Mouse (Mus musculus) retina, adult 2 months (tissue): ENCODE results near the gene Tmem236.
"Not testable (repeated sequence)": the region's sequence is repeated elsewhere in the genome, so short reads cannot be mapped to it uniquely, and the experiment has no call there.

ENCODE experiments used
- DNase-seq: peaks from one replicate; pipeline ENCODE4 v3.0.0-alpha.2; 2012; ENCODE audit warnings: low read depth, low spot score

Gene Tmem236

DNA sequence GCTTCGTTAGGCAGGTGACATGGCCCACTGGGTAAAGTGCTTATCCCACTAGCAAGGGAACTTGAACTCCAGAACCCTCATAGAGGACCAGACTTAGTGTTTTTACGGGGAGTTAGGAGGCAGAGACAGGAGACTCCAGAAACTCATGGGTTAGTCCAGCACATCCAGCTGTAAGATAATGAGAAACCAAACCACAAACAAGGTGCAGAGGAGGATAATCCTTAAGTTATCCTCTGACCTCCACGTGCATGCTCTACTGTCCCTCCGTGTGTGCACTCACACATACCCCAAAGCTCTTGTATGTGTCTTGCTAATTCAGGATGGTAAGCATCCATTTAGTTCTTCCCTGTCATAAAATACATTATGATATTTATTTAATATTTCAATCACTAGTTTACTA, 17.3 kb downstream of the Tmem236 start:
- DNase-seq: no peak

DNA sequence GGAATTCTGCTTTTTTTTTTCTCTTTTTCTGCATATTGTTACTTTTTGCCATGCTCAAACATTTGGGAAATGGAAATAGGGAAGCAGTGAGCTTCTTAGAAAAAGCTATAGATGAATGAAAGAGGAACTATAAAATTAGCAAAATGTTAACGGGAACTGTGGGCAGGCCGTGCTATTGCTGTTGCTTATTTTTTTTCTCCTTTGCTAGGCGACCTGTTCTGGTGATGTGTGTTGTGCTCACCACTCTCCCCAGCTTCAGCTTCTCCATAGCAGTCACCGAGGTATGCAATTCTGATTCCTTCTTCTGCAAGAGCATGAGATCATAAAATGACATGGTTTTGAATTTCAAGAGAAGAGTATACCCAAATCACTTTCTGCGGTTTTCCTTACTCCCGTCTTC, 17.7 kb downstream of the Tmem236 start:
- DNase-seq: no peak

GRCm38 (mm10) chr2:14198325-14198903, 24.1 kb downstream of the Tmem236 start:
- DNase-seq: not testable (repeated sequence)

GRCm38 (mm10) chr2:14199621-14200020, 25.3 kb downstream of the Tmem236 start:
- no peak for DNase-seq

DNA sequence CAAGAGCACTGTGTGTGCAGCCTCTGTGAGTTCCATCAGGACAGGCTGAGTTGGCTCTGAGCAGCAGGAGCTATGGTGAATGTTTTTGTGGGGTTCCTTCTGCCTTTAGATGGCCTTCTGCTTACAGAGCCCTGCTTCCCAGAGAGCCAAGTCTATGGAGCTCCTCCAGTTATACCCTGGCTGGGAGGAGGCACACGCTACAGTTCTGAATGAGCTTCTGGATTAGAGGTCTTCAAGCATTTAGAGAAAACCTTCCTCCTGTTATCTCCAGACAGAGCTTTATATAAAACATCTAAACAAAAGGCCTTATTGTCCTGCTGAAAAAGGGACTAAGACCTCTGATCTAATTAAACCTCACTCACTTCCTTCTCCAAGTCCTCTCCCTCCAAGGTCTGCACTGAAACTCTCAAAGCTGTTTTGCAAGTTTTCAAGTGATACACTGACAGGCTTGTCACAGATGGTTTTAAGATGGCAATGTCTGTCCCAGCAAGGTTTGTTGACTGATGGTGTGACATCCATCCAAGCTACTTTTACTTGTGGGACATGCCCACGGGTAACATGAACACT, 26.6 kb downstream of the Tmem236 start:
- not testable (repeated sequence) for DNase-seq

- no peak for DNase-seq
These were observed 30.0 kb downstream of the Tmem236 start for GRCm38 (mm10) chr2:14204308-14204707.

- no peak for DNase-seq
These were observed 32.5 kb downstream of the Tmem236 start for GRCm38 (mm10) chr2:14206798-14207197.

DNA sequence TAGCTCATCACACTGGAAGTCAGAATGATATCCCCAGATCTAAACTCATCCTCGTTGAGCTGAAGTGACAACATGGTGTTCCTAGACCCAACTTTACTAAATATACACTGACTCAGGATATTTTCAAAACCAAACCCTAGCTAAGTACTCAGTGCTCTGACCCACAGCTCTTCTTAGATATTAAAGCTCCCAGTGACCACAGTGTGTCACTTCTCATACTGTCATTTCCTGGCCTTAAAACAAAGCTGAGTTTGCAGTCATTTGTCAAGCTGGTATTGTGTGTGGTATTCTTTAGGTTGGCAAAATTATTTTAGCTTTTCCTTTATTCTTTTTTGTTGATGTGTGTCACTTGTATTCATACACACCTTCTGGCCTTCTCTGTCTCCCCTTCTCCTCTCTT, 36.4 kb downstream of the Tmem236 start:
- DNase-seq: no peak

GRCm38 (mm10) chr2:14211606-14212005, 37.3 kb downstream of the Tmem236 start:
- no peak for DNase-seq

DNA sequence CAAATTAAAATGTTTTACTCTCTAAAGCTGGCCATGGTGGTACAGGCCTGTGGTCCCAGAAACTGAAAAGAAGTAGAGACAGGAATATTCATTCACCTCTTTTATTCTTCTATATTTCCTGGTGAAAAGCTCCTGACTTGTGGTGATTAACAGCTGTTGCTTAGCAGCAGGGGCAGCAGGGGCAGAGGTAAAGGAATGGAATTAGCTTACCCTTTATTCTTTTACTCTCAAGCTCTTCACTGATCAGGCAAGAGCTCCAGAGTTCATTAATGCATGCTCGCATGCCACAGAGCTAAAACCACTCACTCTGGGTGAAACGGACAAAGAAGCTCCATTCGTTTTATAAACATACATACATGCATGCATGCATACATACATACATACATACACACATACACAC, 40.4 kb downstream of the Tmem236 start:
- no peak for DNase-seq

DNA sequence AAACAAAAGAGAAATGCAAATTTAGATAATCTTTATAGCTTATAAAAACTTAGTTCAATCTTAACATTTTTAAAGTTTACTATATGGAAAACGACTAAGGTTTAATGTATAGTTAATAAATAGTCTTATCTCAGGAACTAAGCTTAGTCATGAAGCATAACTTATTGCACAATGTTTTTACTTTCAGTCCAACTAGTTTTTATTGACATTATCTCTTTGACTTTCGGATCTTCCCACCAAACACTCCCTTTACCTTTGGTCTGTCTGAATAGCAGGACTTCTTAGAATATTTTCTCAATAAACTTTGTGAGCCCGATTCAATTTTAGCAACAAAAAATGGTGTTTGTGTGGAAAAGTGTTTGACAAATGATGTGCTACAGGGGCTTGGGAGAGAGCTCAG, 42.3 kb downstream of the Tmem236 start:
- DNase-seq: no peak

GRCm38 (mm10) chr2:14218126-14218525, 43.8 kb downstream of the Tmem236 start:
- no peak for DNase-seq

GRCm38 (mm10) chr2:14224387-14224786, 50.1 kb downstream of the Tmem236 start:
- no peak for DNase-seq

- DNase-seq: no peak
These were observed 54.2 kb downstream of the Tmem236 start for GRCm38 (mm10) chr2:14228495-14228894.

DNA sequence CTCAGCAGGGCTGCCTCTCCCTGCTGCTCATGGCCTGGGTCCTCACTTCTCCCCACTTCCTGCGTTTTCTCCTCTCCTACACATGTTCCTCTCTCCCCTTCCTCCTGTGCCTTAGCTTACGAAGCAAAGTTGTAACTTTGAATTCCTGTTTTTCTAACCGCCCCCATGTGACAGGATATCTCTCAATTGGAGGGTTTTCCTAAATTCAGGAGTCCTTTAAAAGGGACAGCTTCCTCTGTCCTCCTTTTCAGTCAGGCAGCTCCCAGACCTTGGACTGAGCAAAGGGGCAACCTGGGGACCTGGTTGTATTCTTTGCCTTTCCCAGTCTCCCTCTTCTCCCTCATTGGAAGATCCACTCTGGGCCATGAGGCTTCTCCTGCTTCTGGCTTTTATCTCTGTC, 54.8 kb downstream of the Tmem236 start, which contains the start of gene Mrc1:
Mrc1 (plus strand) TSS at position 244 of the 400 bp plus-strand sequence.
- no peak for DNase-seq

DNA sequence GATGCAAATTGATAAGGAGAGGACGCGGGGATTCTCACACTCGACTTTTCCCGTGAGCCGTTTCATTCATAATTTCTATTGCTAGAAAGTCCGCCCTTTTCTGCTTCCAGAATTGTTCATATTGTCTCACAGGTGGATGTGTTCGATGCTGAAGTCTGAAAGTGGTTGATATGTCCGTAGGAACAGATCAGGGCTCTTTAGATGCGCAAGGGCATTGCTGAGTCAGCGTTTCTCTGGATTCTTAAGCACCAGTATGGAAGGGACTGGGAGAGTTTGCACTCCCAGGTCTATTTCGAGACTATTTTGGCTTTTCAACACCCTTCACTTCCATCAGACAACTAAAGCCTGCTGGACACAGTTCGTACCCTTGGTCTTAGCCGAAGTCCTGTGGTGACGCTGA, 55.7 kb downstream of the Tmem236 start:
- DNase-seq: no peak

DNA sequence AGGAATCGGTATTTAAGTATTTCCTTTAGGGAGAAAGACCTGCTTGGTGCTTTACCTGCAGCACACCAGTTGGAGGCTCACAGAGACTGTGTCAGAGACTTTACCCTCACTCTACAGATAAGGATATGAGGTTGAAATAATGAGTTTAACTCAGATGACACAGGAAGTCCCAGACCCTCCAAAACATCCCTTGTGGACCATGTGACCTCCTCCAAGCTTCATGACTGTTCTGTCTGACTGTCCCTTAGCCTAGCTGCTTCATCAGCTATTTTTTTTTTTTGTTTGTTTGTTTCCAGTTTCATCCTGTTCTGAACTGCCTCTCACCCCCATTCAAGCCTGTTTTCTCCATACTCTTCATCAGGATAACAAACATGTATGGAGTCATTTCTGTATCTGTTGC, 58.6 kb downstream of the Tmem236 start:
- DNase-seq: no peak

- no peak for DNase-seq
These were observed 59.7 kb downstream of the Tmem236 start for GRCm38 (mm10) chr2:14233983-14234382.

DNA sequence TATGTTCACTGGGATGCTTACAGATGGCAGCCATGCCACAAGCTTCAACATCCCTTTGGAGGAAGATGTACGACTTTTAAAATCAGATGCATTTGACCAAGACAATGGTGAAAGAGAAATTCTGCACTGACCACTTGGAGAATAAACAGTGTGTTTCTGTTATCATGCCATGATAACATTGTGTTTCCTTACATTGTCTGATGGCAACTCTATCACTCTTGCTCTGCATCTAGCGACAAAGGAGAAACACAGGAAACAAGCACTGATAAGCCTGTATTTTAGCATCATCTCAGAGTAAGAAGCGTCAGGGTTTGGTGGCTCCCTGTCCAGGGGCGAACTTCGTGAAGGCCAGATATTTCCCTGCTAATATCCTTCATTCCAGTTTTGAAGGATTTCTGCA, 61.0 kb downstream of the Tmem236 start:
- DNase-seq: no peak

DNA sequence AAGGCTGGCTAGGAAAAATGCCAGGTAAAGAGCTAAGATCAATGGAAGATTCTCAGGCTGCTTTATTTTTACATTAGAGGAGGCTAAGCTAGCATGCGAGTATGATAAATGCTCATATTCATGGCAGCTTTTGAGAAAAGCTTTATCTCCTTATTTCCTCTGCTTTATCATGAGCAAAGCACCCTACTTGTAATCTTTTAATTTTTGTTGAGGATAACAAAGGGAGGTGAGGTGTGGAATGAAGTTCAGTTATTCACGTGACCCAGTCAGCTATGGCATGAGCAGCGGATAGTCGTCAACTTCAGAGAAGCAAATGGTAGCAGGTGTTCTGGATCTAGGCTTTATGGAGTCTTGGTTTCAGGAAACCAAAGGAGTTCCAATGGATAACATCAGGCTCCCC, 62.6 kb downstream of the Tmem236 start:
- no peak for DNase-seq

DNA sequence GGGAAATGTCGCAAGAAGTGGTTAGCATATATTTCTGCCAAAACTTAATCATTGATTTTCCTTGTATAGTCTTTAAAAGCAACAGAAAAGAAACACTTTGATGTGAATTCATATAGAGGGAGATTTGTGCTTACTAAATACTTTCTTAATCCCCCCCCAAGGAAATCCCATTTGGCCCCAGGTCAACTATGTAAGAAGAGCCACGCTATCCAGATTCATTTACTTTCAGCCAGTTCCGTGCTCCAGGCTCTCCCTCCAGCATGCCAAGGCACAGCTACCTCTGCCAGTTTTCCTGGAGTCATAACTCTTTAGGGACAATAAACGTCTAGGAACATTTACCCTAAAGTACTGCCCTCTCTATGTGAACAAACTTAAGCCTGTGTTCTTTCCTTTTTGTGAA, 63.4 kb downstream of the Tmem236 start:
- DNase-seq: no peak

DNA sequence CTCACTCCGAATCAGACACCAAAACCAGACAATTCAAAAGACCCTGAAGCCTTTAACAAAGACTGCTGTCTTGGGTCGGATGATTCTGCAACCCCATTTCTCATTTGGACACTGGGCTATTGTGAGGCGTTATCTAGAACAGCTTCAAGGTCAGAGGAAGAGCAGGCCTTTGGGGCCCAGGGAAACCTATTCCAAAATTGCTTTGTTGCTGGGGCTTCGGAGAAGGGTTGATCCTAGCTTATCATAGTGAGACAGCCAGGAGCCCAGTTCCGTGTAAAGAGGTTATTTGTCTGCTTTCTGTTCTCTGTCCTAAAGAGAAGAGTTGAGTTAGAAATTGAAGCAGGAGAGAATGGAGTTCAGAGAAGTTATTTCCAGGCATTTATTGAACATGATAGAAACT, 64.8 kb downstream of the Tmem236 start:
- DNase-seq: no peak

DNA sequence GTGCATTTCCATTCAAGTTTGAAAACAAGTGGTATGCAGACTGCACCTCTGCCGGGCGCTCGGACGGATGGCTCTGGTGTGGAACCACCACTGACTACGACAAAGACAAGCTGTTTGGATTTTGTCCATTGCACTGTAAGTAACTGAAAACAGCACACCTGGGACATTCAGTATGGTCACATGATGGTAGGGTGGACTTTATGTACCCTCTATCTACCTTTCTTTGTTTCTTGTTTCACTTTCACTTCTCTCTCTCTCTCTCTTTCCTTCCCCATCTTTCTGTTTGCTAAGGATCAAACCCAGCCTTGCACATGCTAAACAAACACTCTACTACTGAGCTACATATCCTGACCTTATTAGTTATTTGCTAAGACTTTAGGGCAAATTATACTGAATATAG, 69.8 kb downstream of the Tmem236 start:
- no peak for DNase-seq

DNA sequence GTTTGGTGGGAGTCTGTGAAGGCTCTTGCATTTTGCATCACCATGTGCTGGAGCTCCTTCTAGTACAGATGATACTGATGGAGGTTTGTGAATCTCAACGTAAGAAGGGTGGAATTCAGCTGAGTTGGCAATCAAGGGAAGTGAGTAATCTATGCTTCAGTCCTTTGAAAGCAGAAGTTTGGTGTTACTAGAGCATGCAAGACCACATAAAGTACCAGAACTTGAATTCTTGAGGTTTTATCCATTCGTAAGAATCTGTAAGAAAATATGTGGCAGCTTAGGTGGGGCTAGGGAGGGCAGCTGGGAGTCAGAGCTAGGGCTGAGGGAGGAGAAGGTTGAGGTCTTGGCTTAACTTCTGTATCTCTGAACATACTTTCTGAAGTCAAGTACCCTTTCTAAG, 70.3 kb downstream of the Tmem236 start:
- no peak for DNase-seq
